8 mouse cellular contexts compared by ENCODE assay signal in genomic region chr14:122060642-122061041, GRCm38 (mm10). TPM values are rescaled to one million over a fixed set of nuclear protein-coding genes. Genes with fewer than 3 reads are reported as not detected.
DNase-seq lines count a peak whose midpoint lies in the region; ATAC-seq and TF ChIP-seq lines count a peak whose summit lies in the region.

No protein-coding gene starts in this region.

- no peak overlapping the region for H3K27ac ChIP-seq in hindbrain, embryonic 11.5 days (ENCODE audit: low read depth, low read length)
- no peak overlapping the region for H3K27ac ChIP-seq in hindbrain, embryonic 13.5 days
- H3K27ac ChIP-seq in limb, embryonic 14.5 days (replicated peaks; ENCODE audit: low read depth, low read length), result no peak overlapping the region
- no peak overlapping the region for H3K27ac ChIP-seq in stomach, embryonic 15.5 days

- ATAC-seq in hindbrain, embryonic 11.5 days (ENCODE audit: low FRiP score), result peak; percentile 43
- no peak; the same call in 1 of the 2 replicates for ATAC-seq in hindbrain, embryonic 13.5 days (ENCODE audit: low FRiP score)
- no peak for ATAC-seq in limb, embryonic 14.5 days (ENCODE audit: low FRiP score, low read depth)
- ATAC-seq in stomach, embryonic 15.5 days (ENCODE audit: insufficient read depth, low FRiP score, low read depth), result peak; percentile 50

- H3K9ac ChIP-seq in hindbrain, embryonic 11.5 days (ENCODE audit: low read depth, low read length), result no peak overlapping the region
- no peak overlapping the region for H3K9ac ChIP-seq in hindbrain, embryonic 13.5 days
- H3K9ac ChIP-seq in limb, embryonic 14.5 days (ENCODE audit: low read depth, low read length, severe bottlenecking), result no peak overlapping the region
- H3K9ac ChIP-seq in stomach, embryonic 15.5 days, result no peak overlapping the region

- 19% methylated on average over 3 of the region's 3 CpGs for WGBS in hindbrain, embryonic 11.5 days
- WGBS in hindbrain, embryonic 13.5 days, result 10% methylated on average over 3 of the region's 3 CpGs
- WGBS in limb, embryonic 14.5 days, result 10% methylated on average over 3 of the region's 3 CpGs
- 10% methylated on average over 3 of the region's 3 CpGs for WGBS in stomach, embryonic 15.5 days

- H3K4me2 ChIP-seq in hindbrain, embryonic 11.5 days (replicated peaks; ENCODE audit: low read depth, low read length), result no peak overlapping the region
- H3K4me2 ChIP-seq in hindbrain, embryonic 13.5 days, result no peak overlapping the region
- H3K4me2 ChIP-seq in limb, embryonic 14.5 days (replicated peaks; ENCODE audit: low read depth, low read length, severe bottlenecking), result no peak overlapping the region
- no peak overlapping the region for H3K4me2 ChIP-seq in stomach, embryonic 15.5 days

- no peaks in the 10 kb centered on the region for H3K27me3 ChIP-seq in hindbrain, embryonic 11.5 days (ENCODE audit: control insufficient read depth, insufficient read depth, low read length)
- H3K27me3 ChIP-seq in hindbrain, embryonic 13.5 days, result no peaks in the 10 kb centered on the region
- H3K27me3 ChIP-seq in limb, embryonic 14.5 days (ENCODE audit: control insufficient read depth, insufficient read depth, low read length), result no peaks in the 10 kb centered on the region
- no peaks in the 10 kb centered on the region for H3K27me3 ChIP-seq in stomach, embryonic 15.5 days (replicated peaks)

- peak; percentile 84 for DNase-seq in hindbrain, embryonic 11.5 days (ENCODE audit: low spot score)
- DNase-seq in cerebellum, postnatal 4 days (ENCODE audit: low spot score in 2 of 2), result peak; percentile 54 to 71
- DNase-seq in gastrocnemius, adult 8-10 months (ENCODE audit: low spot score in 2 of 2), result peak; percentile 56 to 66
- peak; percentile 89 for DNase-seq in kidney, adult 9 months
- peak; percentile 75 for DNase-seq in limb, embryonic 14.5 days (ENCODE audit: low spot score)
- peak; percentile 93 for DNase-seq in naive thymus-derived CD4-positive, alpha-beta T cell, adult 2 months (ENCODE audit: low read depth)

- no peak overlapping the region for H3K4me3 ChIP-seq in hindbrain, embryonic 11.5 days (ENCODE audit: low read depth, low read length)
- H3K4me3 ChIP-seq in hindbrain, embryonic 13.5 days, result no peak overlapping the region
- H3K4me3 ChIP-seq in limb, embryonic 14.5 days (replicated peaks; ENCODE audit: low read length), result no peak overlapping the region
- H3K4me3 ChIP-seq in stomach, embryonic 15.5 days (replicated peaks), result no peak overlapping the region

- H3K36me3 ChIP-seq in hindbrain, embryonic 11.5 days (ENCODE audit: control insufficient read depth, insufficient read depth, low read length), result no peaks in the 10 kb centered on the region
- no peaks in the 10 kb centered on the region for H3K36me3 ChIP-seq in hindbrain, embryonic 13.5 days
- no peaks in the 10 kb centered on the region for H3K36me3 ChIP-seq in limb, embryonic 14.5 days (ENCODE audit: control insufficient read depth, insufficient read depth, low read length)
- H3K36me3 ChIP-seq in stomach, embryonic 15.5 days, result no peaks in the 10 kb centered on the region

- no peaks in the 10 kb centered on the region for H3K4me1 ChIP-seq in hindbrain, embryonic 11.5 days (replicated peaks; ENCODE audit: control insufficient read depth, insufficient read depth, low read length)
- H3K4me1 ChIP-seq in hindbrain, embryonic 13.5 days (replicated peaks), result no peaks in the 10 kb centered on the region
- no peaks in the 10 kb centered on the region for H3K4me1 ChIP-seq in limb, embryonic 14.5 days (ENCODE audit: control insufficient read depth, insufficient read depth, low read length)
- no peaks in the 10 kb centered on the region; the same call in 1 of the 2 replicates for H3K4me1 ChIP-seq in stomach, embryonic 15.5 days

- TF ChIP-seq POLR2A in limb, embryonic 14.5 days (IDR thresholded peaks at IDR 0.05; ENCODE audit: borderline replicate concordance, extremely low read depth, insufficient read depth, insufficient read length), result no peak

- H3K9me3 ChIP-seq in hindbrain, embryonic 11.5 days (ENCODE audit: control insufficient read depth, low read length), result no peaks in the 10 kb centered on the region
- no peaks in the 10 kb centered on the region for H3K9me3 ChIP-seq in hindbrain, embryonic 13.5 days
- H3K9me3 ChIP-seq in limb, embryonic 14.5 days (ENCODE audit: control insufficient read depth, low read length), result no peaks in the 10 kb centered on the region
- no peaks in the 10 kb centered on the region for H3K9me3 ChIP-seq in stomach, embryonic 15.5 days

RNA-seq across cellular contexts. Expression of gene Timm8a2, which starts 26.2 kb away (rescaled TPM):
- not detected in 2 replicates for polyA plus RNA-seq in hindbrain, embryonic 11.5 days (2014; fragmentation: Nextera tagmentation; extraction: Ambion mirVana)
- polyA plus RNA-seq in hindbrain, embryonic 13.5 days (2015; fragmentation: Nextera tagmentation; extraction: Ambion mirVana), result not detected in 2 replicates
- total RNA-seq in gastrocnemius, adult 8-10 months (2022), result not detected
- polyA plus RNA-seq in limb, embryonic 14.5 days (2012; rRNA removed), result 0.10 and 0.20 TPM in 2 replicates
- not detected in 2 replicates for polyA plus RNA-seq in limb, embryonic 14.5 days (2014; fragmentation: Nextera tagmentation; extraction: Ambion mirVana)
- not detected in 2 replicates for polyA plus RNA-seq in stomach, embryonic 15.5 days (2015; fragmentation: Nextera tagmentation; extraction: Ambion mirVana)

RNA-seq across cellular contexts. Expression of gene Tm9sf2, which starts 46.2 kb away (rescaled TPM):
- polyA plus RNA-seq in hindbrain, embryonic 11.5 days (2014; fragmentation: Nextera tagmentation; extraction: Ambion mirVana), result 130 and 138 TPM in 2 replicates
- polyA plus RNA-seq in hindbrain, embryonic 13.5 days (2015; fragmentation: Nextera tagmentation; extraction: Ambion mirVana), result 112 and 118 TPM in 2 replicates
- total RNA-seq in gastrocnemius, adult 8-10 months (2022), result 10 to 100 TPM; 65.0 to 68.9 (median 65.6) TPM
- polyA plus RNA-seq in limb, embryonic 14.5 days (2012; rRNA removed), result 92.5 and 128 TPM in 2 replicates
- 153 and 154 TPM in 2 replicates for polyA plus RNA-seq in limb, embryonic 14.5 days (2014; fragmentation: Nextera tagmentation; extraction: Ambion mirVana)
- polyA plus RNA-seq in stomach, embryonic 15.5 days (2015; fragmentation: Nextera tagmentation; extraction: Ambion mirVana), result 186 and 206 TPM in 2 replicates

Comparison
In these comparisons a context has a peak if more than half of its experiments do, and no peak if none do; other contexts are left out.
1. ATAC-seq: peak in hindbrain, embryonic 11.5 days (single experiment) and stomach, embryonic 15.5 days (single experiment); none in hindbrain, embryonic 13.5 days (single experiment) and limb, embryonic 14.5 days (single experiment).
2. Peak in every context shown above with its lines, with median percentiles within 50 percentile points of each other: DNase-seq.